Mouse (Mus musculus): ENCODE measurements around the gene Mgat4c.

DNA sequence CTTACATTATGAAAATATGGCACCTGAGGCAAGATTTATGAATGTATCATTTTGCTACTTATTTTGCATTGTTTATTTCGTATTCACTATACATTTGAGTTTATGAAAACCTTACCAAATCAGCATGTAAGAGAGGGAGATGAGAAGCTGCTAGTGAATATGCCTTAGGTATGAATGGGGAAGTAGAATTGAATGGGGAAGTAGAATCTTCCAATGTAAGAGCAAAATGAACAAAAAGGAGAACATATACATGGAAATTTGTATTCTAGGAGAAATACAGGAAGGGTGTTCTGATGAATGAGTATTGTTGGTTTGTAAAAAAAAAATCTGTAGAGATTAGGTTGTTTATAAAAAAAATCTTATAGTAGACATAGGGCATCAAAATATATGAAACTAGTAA lies 441.9 kb downstream of the Mgat4c start:
- TF ChIP-seq EP300 (optimal IDR thresholded peaks at IDR 0.05) (no peak), CTCF (IDR thresholded peaks at IDR 0.05; ENCODE audit: low read depth) (no peak)

Data from stomach, postnatal 0 days (tissue).